Mouse (Mus musculus): ENCODE results near the gene Col27a1. TPM values are rescaled to one million over a fixed set of nuclear protein-coding genes. Genes with fewer than 3 reads are reported as not detected.

Gene Col27a1
- polyA plus RNA-seq, 1 experiment = 0.13 TPM

DNA sequence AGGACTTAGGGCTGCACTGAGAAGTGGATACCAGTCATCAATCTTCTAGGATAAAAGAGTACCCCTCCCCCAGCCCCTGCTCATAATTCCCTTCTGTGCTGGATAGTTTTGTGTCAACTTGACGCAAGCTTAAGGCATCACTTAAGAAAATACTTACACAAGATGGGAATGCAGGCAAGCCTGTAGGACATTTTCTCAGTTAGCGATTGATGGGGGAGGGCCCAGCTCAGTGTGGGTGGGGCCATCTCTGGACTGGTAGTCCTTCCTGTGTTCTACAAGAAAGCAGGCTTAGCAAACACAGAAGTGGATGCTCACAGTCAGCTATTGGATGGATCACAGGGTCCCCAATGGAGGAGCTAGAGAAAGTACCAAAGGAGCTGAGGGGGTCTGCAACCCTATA lies 19.4 kb upstream of the Col27a1 start:
- H3ac ChIP-seq (ENCODE audit: control insufficient read depth, insufficient read length) = no peak overlapping the region
- no peak overlapping the region for H3K4me3 ChIP-seq
- TF ChIP-seq MYOG (IDR thresholded peaks at IDR 0.05; ENCODE audit: control insufficient read depth in 1 of 3, insufficient read depth in 1 of 3, insufficient read length in 2 of 3, low read depth in 2 of 3) (no peak), REST (IDR thresholded peaks at IDR 0.05; ENCODE audit: insufficient read depth, insufficient read length) (no peak)
- H3K79me2 ChIP-seq (ENCODE audit: control insufficient read depth, insufficient read depth) = no peaks in the 10 kb centered on the region
- H3K36me3 ChIP-seq (ENCODE audit: control insufficient read depth, insufficient read depth) = no peaks in the 10 kb centered on the region
- H3K27me3 ChIP-seq (ENCODE audit: control insufficient read depth, insufficient read depth, insufficient read length) = peaks cover 6% of the 10 kb centered on the region
- no peak overlapping the region for H3K4me2 ChIP-seq (ENCODE audit: low read depth)

DNA sequence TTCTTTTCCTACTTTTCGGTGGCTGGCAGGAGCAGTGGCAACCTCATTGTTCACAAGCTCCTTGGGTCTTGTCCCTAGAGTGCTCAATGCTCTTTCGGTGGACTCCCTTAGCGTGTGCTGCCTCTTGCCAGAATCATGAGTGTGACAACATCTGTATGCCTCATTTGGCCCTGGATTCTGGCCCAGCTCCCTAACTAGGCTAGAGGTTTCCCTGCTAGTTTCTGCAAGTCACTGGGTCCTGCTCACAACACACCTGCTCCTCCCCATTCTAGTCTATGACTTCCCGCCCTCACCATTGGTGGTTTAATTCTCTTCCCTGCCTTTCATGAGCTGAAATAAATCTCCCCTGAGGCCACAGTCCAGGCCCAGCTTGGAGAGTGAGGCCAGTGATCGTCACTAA lies 14.4 kb upstream of the Col27a1 start:
- Histone ChIP-seq H3K4me2 (ENCODE audit: low read depth) (no peak overlapping the region), H3K79me2 (ENCODE audit: control insufficient read depth, insufficient read depth) (no peaks in the 10 kb centered on the region), H3K4me3 (no peak overlapping the region), H3K36me3 (ENCODE audit: control insufficient read depth, insufficient read depth) (no peaks in the 10 kb centered on the region), H3ac (ENCODE audit: control insufficient read depth, insufficient read length) (no peak overlapping the region), H3K27me3 (ENCODE audit: control insufficient read depth, insufficient read depth, insufficient read length) (no peaks in the 10 kb centered on the region)
- TF ChIP-seq USF1 (IDR thresholded peaks at IDR 0.05; ENCODE audit: low read depth) (no peak), TCF3 (IDR thresholded peaks at IDR 0.05; ENCODE audit: insufficient read length, low read depth) (no peak), MYOG (IDR thresholded peaks at IDR 0.05; ENCODE audit: control insufficient read depth in 1 of 3, insufficient read depth in 1 of 3, insufficient read length in 2 of 3, low read depth in 2 of 3) (no peak), MYOD1 (IDR thresholded peaks at IDR 0.05; ENCODE audit: control insufficient read depth in 1 of 3, insufficient read length in 2 of 3, low read depth in 2 of 3) (no peak), POLR2AphosphoS2 (IDR thresholded peaks at IDR 0.05; ENCODE audit: insufficient read length, low read depth) (no peak), SRF (IDR thresholded peaks at IDR 0.05; ENCODE audit: control insufficient read depth, insufficient read length, low read depth) (no peak), CEBPB (IDR thresholded peaks at IDR 0.05; ENCODE audit: insufficient read depth, poor library complexity, severe bottlenecking) (no peak), TCF12 (IDR thresholded peaks at IDR 0.05; ENCODE audit: insufficient read depth, poor library complexity, severe bottlenecking) (no peak), E2F4 (IDR thresholded peaks at IDR 0.05; ENCODE audit: insufficient read depth) (no peak), MAX (IDR thresholded peaks at IDR 0.05; ENCODE audit: low read depth) (no peak), REST (IDR thresholded peaks at IDR 0.05; ENCODE audit: insufficient read depth, insufficient read length) (no peak), POLR2A (IDR thresholded peaks at IDR 0.05; ENCODE audit: insufficient read length, low read depth) (no peak)

DNA sequence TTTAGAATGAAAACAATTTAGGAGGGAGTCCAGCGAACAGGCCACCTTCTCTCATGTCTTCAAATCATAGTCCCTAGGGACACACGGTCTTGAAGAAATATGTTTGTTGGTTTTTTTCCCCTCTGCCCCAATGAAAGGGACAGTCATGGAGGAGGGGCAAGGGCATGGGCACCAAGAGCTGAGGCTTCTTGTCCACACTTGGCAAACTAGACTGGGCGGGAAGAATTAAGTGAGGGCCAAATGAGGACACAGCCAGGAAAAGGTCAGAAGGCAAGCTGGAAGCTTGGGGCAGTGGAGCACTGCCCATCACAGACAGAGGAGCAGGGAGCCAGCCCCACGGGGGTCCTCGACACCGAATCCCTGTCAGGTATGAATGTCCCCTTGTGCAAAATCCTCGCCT lies 9.9 kb upstream of the Col27a1 start:
- no peak overlapping the region for H3ac ChIP-seq (ENCODE audit: control insufficient read depth, insufficient read length)
- TF ChIP-seq MAX (IDR thresholded peaks at IDR 0.05; ENCODE audit: low read depth) (no peak), REST (IDR thresholded peaks at IDR 0.05; ENCODE audit: insufficient read depth, insufficient read length) (no peak), CEBPB (IDR thresholded peaks at IDR 0.05; ENCODE audit: insufficient read depth, poor library complexity, severe bottlenecking) (no peak), TCF3 (IDR thresholded peaks at IDR 0.05; ENCODE audit: insufficient read length, low read depth) (no peak), POLR2A (IDR thresholded peaks at IDR 0.05; ENCODE audit: insufficient read length, low read depth) (no peak), MYOD1 (IDR thresholded peaks at IDR 0.05; ENCODE audit: control insufficient read depth in 1 of 3, insufficient read length in 2 of 3, low read depth in 2 of 3) (no peak), SRF (IDR thresholded peaks at IDR 0.05; ENCODE audit: control insufficient read depth, insufficient read length, low read depth) (no peak), USF1 (IDR thresholded peaks at IDR 0.05; ENCODE audit: low read depth) (no peak), MYOG (IDR thresholded peaks at IDR 0.05; ENCODE audit: control insufficient read depth in 1 of 3, insufficient read depth in 1 of 3, insufficient read length in 2 of 3, low read depth in 2 of 3) (no peak), TCF12 (IDR thresholded peaks at IDR 0.05; ENCODE audit: insufficient read depth, poor library complexity, severe bottlenecking) (no peak), POLR2AphosphoS2 (IDR thresholded peaks at IDR 0.05; ENCODE audit: insufficient read length, low read depth) (no peak), E2F4 (IDR thresholded peaks at IDR 0.05; ENCODE audit: insufficient read depth) (no peak)
- H3K4me3 ChIP-seq = no peak overlapping the region
- H3K36me3 ChIP-seq (ENCODE audit: control insufficient read depth, insufficient read depth) = no peaks in the 10 kb centered on the region
- H3K79me2 ChIP-seq (ENCODE audit: control insufficient read depth, insufficient read depth) = no peaks in the 10 kb centered on the region
- H3K4me2 ChIP-seq (ENCODE audit: low read depth) = no peak overlapping the region
- peaks cover 17% of the 10 kb centered on the region for H3K27me3 ChIP-seq (ENCODE audit: control insufficient read depth, insufficient read depth, insufficient read length)

DNA sequence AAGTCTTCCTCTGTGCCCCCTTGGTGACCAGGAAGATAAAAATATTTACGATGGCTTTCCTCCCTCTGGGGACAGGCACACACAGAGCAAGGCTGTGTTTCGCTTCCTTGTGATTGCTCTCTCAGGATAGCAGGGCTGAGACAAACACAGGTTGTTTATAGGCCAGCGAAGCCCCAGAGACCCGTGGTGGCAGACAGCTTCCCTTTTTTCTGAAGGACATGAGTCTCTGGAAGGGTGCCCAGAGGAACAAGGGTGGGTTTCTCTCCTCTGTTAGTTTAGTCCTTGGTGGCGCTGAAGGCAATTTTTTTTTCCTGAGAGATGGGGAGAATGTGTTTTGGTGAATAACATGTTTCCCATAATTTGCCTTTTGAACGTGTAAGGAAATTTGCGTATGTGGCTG lies 8.2 kb upstream of the Col27a1 start:
- no peaks in the 10 kb centered on the region for H3K36me3 ChIP-seq (ENCODE audit: control insufficient read depth, insufficient read depth)
- no peak for TF ChIP-seq REST (IDR thresholded peaks at IDR 0.05; ENCODE audit: insufficient read depth, insufficient read length)
- no peak for TF ChIP-seq MAX (IDR thresholded peaks at IDR 0.05; ENCODE audit: low read depth)
- no peak for TF ChIP-seq E2F4 (IDR thresholded peaks at IDR 0.05; ENCODE audit: insufficient read depth)
- no peak for TF ChIP-seq MYOG (IDR thresholded peaks at IDR 0.05; ENCODE audit: control insufficient read depth in 1 of 3, insufficient read depth in 1 of 3, insufficient read length in 2 of 3, low read depth in 2 of 3)
- TF ChIP-seq POLR2AphosphoS2 (IDR thresholded peaks at IDR 0.05; ENCODE audit: insufficient read length, low read depth) = no peak
- no peak for TF ChIP-seq MYOD1 (IDR thresholded peaks at IDR 0.05; ENCODE audit: control insufficient read depth in 1 of 3, insufficient read length in 2 of 3, low read depth in 2 of 3)
- TF ChIP-seq SRF (IDR thresholded peaks at IDR 0.05; ENCODE audit: control insufficient read depth, insufficient read length, low read depth) = no peak
- no peak for TF ChIP-seq TCF12 (IDR thresholded peaks at IDR 0.05; ENCODE audit: insufficient read depth, poor library complexity, severe bottlenecking)
- TF ChIP-seq CEBPB (IDR thresholded peaks at IDR 0.05; ENCODE audit: insufficient read depth, poor library complexity, severe bottlenecking) = no peak
- no peak for TF ChIP-seq USF1 (IDR thresholded peaks at IDR 0.05; ENCODE audit: low read depth)
- no peak for TF ChIP-seq TCF3 (IDR thresholded peaks at IDR 0.05; ENCODE audit: insufficient read length, low read depth)
- TF ChIP-seq POLR2A (IDR thresholded peaks at IDR 0.05; ENCODE audit: insufficient read length, low read depth) = no peak
- no peak overlapping the region for H3K4me2 ChIP-seq (ENCODE audit: low read depth)
- no peak overlapping the region for H3K4me3 ChIP-seq
- H3ac ChIP-seq (ENCODE audit: control insufficient read depth, insufficient read length) = no peak overlapping the region
- peaks cover 17% of the 10 kb centered on the region for H3K27me3 ChIP-seq (ENCODE audit: control insufficient read depth, insufficient read depth, insufficient read length)
- H3K79me2 ChIP-seq (ENCODE audit: control insufficient read depth, insufficient read depth) = no peaks in the 10 kb centered on the region
